ENCODE assay signal across 27 mouse cellular contexts in the genomic region with DNA sequence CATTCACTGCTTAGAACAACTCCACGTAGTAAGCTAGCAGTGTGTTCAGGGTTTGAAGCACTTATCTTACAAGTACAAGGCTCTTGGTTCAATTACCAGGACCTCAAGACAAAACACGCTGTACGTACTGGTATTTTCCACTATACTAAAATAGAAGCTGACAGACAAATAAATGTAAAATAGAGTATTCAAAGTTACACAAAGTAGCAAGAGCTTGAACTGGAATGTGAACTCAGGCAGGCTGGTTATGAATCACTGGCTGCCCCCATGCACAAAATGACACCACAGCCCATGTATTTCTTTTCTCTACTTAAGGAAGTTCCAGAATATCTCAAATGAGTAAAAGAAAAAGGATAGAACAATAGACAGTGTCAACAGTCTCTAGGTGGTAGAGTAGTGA. TPM values are rescaled to one million over a fixed set of nuclear protein-coding genes. Genes with fewer than 3 reads are reported as not detected.
"Had no signal": no experiment of that assay in that cellular context is flagged by ENCODE, and none has a peak within 500 bp of the region (broad histone marks: within the 10 kb centered on the region; RNA-seq: fewer than 3 reads in every experiment).

No protein-coding gene starts in this region.

- H3K9me3 ChIP-seq: embryonic facial prominence, embryonic 10.5 days; embryonic facial prominence, embryonic 12.5 days; embryonic facial prominence, embryonic 13.5 days; embryonic facial prominence, embryonic 15.5 days; forebrain, embryonic 10.5 days; forebrain, embryonic 12.5 days; forebrain, embryonic 13.5 days; forebrain, embryonic 15.5 days had no signal

- H3K27me3 ChIP-seq: embryonic facial prominence, embryonic 12.5 days; embryonic facial prominence, embryonic 13.5 days; embryonic facial prominence, embryonic 15.5 days; forebrain, embryonic 12.5 days; forebrain, embryonic 13.5 days; forebrain, embryonic 15.5 days had no signal

- DNase-seq: cerebellum, adult 8-10 months; cerebellum, adult 9-10 months; cerebellum, adult 9-11 months; cerebellum, postnatal 10 days; cerebellum, postnatal 14 days; cerebellum, postnatal 25 days; cerebellum, postnatal 36 days; embryo, embryonic 11 days; forebrain, postnatal 0 days; gastrocnemius, adult 2 months; gastrocnemius, postnatal 10 days; gastrocnemius, postnatal 14 days; gastrocnemius, postnatal 25 days; gastrocnemius, postnatal 36 days; heart, adult 18-20 months; heart, adult 2 months had no signal

- ATAC-seq: forebrain, embryonic 13.5 days; forebrain, embryonic 14.5 days; forebrain, embryonic 15.5 days; forebrain, embryonic 16.5 days; forebrain, postnatal 0 days had no signal

- H3K4me2 ChIP-seq: embryonic facial prominence, embryonic 12.5 days; embryonic facial prominence, embryonic 13.5 days; embryonic facial prominence, embryonic 15.5 days; forebrain, embryonic 12.5 days; forebrain, embryonic 13.5 days; forebrain, embryonic 15.5 days had no signal

- H3K4me3 ChIP-seq: embryonic facial prominence, embryonic 10.5 days; embryonic facial prominence, embryonic 12.5 days; embryonic facial prominence, embryonic 13.5 days; embryonic facial prominence, embryonic 15.5 days; erythroblast, embryonic 14.5 days; forebrain, embryonic 10.5 days; forebrain, embryonic 12.5 days; forebrain, embryonic 13.5 days; forebrain, embryonic 15.5 days; gastrocnemius, adult 2 months; heart, adult 2 months had no signal

- H3K27ac ChIP-seq: embryonic facial prominence, embryonic 10.5 days; embryonic facial prominence, embryonic 12.5 days; embryonic facial prominence, embryonic 13.5 days; embryonic facial prominence, embryonic 15.5 days; forebrain, embryonic 10.5 days; forebrain, embryonic 12.5 days; forebrain, embryonic 13.5 days; forebrain, embryonic 15.5 days; gastrocnemius, adult 2 months; heart, adult 2 months had no signal

- H3K9ac ChIP-seq: embryonic facial prominence, embryonic 12.5 days; embryonic facial prominence, embryonic 13.5 days; embryonic facial prominence, embryonic 15.5 days; forebrain, embryonic 12.5 days; forebrain, embryonic 13.5 days; forebrain, embryonic 15.5 days; forebrain, postnatal 0 days had no signal

RNA-seq across cellular contexts. Expression of gene Shisa2, which starts 30.1 kb away (rescaled TPM):
- polyA plus RNA-seq: erythroblast, embryonic 14.5 days had no signal
